Mouse (Mus musculus) MEL (cell line): ENCODE data around the gene Myh9.

Experiments
- CTCF ChIP-seq, 3 experiments: IDR thresholded peaks in 2 of 3; conservative IDR thresholded peaks in 1 of 3; 2 replicates each; pipeline ENCODE4 v1.5.1; 2011 to 2012; ENCODE audit warnings: low read length in 3 of 3, low read depth in 2 of 3, mild to moderate bottlenecking in 2 of 3, improper control_type of control experiment in 1 of 3, inconsistent platforms in 1 of 3, mixed read lengths in 1 of 3, moderate library complexity in 1 of 3; ENCODE audit not compliant: control insufficient read depth in 1 of 3, insufficient read depth in 1 of 3, poor library complexity in 1 of 3, severe bottlenecking in 1 of 3
- E2F4 ChIP-seq: IDR thresholded peaks from 2 replicates; pipeline ENCODE4 v1.6.1; 2011; ENCODE audit warnings: low read depth, low read length, improper control_type of control experiment, borderline replicate concordance
- ELF1 ChIP-seq: IDR thresholded peaks from 2 replicates; pipeline ENCODE4 v1.6.1; 2014; ENCODE audit warnings: low read depth, mild to moderate bottlenecking, inconsistent platforms, low read length, improper control_type of control experiment, moderate library complexity
- GATA1 ChIP-seq: IDR thresholded peaks from 2 replicates; pipeline ENCODE4 v1.6.1; 2011; ENCODE audit warnings: low read depth, low read length, improper control_type of control experiment
- HCFC1 ChIP-seq: IDR thresholded peaks from 2 replicates; pipeline ENCODE4 v1.6.1; 2012; ENCODE audit warnings: low read depth, mild to moderate bottlenecking, inconsistent platforms, low read length, improper control_type of control experiment, moderate library complexity
- JUND ChIP-seq: IDR thresholded peaks from 2 replicates; pipeline ENCODE4 v1.6.1; 2011; ENCODE audit warnings: low read depth, mild to moderate bottlenecking, improper control_type of control experiment, low read length
- MEF2A ChIP-seq: IDR thresholded peaks from 2 replicates; pipeline ENCODE4 v1.6.1; 2014; ENCODE audit warnings: low read depth, mild to moderate bottlenecking, inconsistent platforms, low read length, improper control_type of control experiment; ENCODE audit not compliant: poor library complexity, insufficient replicate concordance, severe bottlenecking; ENCODE audit errors: extremely low read depth
- NELFE ChIP-seq: IDR thresholded peaks from 2 replicates; pipeline ENCODE4 v1.6.1; 2011; ENCODE audit warnings: low read depth, low read length, improper control_type of control experiment
- UBTF ChIP-seq: IDR thresholded peaks from 2 replicates; pipeline ENCODE4 v1.6.1; 2012; ENCODE audit warnings: low read depth, mild to moderate bottlenecking, inconsistent platforms, low read length, improper control_type of control experiment, moderate library complexity, borderline replicate concordance; ENCODE audit not compliant: insufficient read depth

DNA sequence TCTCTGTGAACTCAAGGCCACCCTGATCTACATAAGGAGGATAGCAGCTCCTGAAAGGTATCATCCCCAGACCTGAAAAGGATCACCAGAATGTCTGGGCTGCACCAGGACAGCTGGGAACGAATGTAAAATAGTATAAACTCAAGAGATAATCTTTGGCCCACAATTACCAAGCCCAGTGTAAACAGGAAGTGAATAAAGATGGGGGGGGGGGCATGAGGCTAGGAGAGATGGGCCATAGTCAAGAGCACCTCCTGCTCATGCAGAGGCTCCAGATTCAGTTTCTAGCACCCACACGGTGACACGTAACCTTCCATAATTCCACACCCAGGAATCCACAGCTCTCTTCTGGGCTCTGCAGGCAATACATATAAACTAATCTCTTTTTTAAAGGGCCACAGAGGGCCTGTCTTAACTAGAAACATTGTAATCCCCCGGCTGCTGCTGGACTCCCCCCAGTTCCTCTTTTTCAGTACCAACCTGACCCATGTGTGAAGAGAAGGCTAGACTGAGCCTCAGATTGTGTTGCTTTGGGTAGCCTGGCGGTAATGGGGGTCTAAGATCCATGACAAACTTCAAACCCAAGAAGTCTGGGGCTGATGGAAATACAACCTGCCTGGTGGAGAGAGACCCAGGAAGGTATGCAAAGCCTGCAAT, 11.4 kb downstream of the Myh9 start:
- TF ChIP-seq CTCF (IDR thresholded peaks at IDR 0.05 in 2 of 3, conservative IDR thresholded peaks at IDR 0.05 in 1 of 3; ENCODE audit: control insufficient read depth in 1 of 3, insufficient read depth in 1 of 3, low read depth in 2 of 3, low read length in 3 of 3, poor library complexity in 1 of 3, severe bottlenecking in 1 of 3) (no peak), UBTF (no peak), GATA1 (no peak), HCFC1 (no peak), MEF2A (no peak), E2F4 (no peak), ELF1 (no peak), JUND (no peak), NELFE (no peak)
